Mouse (Mus musculus): ENCODE data around the gene Olfr71.
A peak's percentile ranks its signal among the peaks of the same experiment; 100 is the strongest.

The Olfr71 gene

DNA sequence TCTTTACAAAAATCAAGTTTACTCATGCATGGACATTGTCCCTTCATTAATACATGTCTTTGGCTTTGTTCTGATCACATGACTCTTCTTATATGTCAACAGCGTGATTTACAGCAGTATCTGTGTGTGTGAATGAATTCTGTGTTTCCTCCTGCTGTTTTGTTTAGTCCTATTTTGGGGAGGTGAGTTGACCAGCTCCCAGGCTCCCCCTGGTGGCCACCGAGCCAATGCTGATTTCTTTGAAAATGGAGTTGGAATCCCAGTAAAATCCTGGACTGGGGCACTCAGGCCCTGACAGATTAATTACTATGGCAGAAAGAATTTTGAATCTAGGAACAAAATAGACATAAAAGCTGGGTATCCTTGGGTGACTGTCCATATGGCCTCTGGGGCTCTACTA, 1.8 kb upstream of the Olfr71 start:
- DNase-seq, result peak; percentile 90

DNA sequence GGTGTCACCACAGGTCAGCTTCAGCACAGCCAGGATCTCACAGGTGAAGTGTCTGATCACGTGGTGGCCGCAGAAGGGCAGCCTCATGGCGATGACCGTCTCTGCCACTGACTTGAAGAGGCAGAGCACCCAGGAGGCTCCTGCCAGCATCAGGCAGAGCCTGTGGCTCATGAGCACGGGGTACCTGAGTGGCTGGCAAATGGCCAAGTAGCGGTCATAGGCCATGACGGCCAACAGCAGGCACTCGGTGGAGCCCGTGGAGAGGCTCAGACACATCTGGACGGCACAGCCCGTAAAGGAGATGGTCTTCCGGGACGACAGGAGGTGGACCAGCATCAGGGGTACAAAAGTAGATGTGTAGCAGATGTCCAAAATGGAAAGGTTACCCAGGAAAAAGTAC, 4.1 kb downstream of the Olfr71 start:
- no peak for DNase-seq

DNA sequence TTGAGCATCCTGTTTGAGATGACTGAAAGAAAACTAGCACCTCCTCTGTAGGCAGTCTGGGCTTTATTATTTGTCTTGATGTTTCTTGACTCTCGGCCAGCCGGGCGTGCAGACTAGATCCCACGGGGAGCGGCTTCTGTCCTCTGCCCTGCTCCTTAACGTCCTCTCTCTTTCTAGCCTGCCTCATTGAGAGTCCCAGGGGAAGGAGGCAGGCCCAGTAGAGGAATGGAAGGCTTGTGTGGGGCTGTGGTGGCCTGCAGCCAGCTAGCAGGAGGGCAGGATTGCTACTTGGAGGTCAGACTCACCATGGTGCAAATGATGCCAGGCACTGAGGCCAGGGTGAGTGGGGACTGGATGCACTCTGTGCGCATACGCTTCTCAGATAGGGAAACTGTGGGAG, 6.2 kb downstream of the Olfr71 start:
- DNase-seq, result no peak

DNA sequence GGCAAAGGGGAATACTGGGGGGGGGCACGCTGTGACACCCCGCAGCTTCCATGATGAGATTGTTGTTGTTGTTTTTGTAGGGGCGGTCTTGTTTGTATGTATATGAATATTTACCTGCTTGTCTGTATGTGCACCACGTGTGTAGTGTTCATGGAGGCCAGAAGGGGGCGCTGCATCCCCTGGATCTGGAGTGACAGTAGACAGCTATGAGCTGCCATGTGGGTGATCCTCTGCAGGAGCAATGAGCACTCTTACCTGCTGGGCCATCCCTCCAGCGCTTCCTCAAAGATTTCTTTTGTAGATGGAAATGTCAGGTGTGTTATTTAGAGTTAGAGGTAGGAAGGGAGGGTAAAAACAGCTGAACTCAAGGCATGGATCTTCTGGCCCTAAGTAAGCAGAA, 6.6 kb downstream of the Olfr71 start:
- peak; percentile 24 for DNase-seq

DNA sequence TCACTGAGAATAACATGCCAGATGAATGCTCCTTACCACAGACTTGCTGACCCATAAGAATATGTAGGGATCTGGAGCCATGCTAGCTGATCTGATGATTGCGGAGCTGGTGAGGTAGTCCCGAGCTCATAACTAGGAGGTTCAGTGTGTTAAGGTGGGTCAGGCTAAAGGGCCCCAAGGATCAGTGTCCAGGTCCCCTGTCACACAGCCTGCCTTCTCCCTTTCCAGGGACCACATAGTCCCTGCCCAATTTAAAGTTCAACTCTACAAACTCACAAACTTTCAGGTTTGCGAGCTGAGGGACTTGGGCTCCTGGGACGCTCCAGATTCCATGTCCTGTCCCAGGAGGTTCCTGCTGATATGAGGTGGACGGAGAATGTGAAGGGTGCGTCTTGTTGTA, 9.3 kb downstream of the Olfr71 start, which contains the start of gene Olfr70:
Olfr70 (minus strand) TSS at position 101 of the 400 bp plus-strand sequence.
- DNase-seq, result no peak

DNA sequence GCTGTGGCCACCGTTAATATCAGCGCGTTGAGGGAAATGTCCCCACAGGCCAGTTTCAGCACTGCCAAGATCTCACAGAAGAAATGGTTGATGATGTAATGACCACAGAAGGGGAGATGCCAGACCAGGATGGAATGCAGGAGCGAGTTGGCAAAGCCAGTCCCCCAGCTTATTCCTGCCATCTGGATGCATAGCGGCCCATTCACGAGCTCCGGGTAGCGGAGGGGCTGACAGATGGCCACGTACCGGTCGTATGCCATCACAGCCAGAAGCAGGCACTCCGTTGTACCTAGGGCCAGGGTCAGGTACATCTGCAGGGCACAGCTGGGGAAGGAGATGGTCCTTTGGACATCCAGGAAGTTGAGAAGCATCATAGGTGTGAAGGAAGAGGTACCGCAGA, 13.5 kb downstream of the Olfr71 start:
- no peak for DNase-seq

DNA sequence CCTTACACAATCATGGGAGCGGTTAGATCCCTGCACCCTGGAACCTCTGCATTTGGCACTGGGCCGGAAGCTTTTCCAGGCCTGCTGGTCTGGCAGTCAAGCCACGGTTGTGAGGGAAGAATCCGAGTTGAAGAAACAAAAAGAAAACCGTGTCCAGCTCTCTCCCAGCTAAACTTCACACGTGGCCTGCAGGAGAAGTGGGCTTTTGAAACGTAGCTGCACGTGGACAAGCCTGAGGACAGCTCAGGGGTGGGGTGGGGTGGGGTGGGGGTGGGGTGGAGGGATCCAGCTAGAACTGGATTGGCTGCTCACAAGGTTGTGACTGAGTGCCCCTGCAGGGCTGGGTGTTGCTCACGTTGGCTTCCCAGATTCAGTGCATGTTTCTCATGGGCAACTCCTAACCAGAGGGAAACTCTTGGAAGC, 14.8 kb downstream of the Olfr71 start:
- no peak for DNase-seq

DNA sequence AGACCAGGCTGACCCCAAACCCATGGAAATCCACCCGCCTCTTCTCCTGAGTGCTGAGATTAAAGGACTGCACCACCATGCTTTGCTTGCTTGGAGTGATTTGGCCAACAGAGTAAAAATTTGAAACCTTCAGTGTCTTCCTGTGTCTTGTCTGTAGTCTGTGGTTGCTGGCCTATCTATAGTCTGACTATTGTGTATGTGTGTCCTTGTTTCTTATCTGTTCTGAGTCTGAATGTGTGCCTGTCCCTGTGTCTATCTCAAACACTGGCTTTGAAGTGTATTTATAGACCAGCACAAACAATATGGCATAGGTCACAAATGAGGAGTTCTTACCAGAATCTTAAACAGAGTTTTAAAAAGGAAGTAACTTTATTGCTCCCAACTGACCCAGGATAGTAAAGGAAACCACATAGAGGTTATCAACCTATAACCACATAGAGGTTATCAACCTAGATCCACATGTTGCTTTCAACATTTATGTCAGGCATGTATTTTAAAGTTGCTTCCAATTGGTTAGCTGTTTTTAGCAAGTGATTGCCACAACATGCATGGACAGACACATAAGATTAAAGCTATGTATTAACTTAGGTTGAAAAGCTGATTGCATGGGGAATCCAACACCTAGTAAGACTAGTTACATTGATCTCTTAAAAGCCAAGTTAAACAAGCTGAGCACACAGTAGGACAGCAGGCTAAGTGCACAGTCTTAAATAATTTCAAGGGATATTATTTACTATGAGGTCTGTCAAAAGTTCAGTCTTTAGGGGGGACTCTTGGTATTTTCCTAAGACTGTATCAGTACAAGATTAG, 15.4 kb downstream of the Olfr71 start:
- no peak for DNase-seq

DNA sequence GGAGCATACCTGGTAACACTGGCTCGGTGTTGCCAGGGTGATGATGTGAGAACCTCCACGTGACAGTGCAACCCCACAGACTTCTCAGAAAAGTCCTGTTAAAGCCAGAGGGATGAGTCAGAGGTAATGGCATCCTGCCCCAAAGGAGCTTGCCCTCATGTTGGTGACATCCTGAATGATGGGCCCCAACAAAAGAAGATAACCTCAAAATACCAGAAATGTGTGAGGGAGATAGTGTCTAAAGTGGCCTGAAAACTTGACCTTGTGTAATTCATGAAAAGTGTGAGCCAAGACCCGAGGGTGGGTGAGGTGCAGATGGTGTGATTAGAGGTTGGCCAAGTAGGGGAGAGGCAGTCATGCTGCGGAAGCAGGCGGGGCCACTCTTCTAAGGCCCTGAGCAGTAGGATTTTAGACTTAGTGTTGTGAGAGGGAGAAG, 16.2 kb downstream of the Olfr71 start:
- no peak for DNase-seq

DNA sequence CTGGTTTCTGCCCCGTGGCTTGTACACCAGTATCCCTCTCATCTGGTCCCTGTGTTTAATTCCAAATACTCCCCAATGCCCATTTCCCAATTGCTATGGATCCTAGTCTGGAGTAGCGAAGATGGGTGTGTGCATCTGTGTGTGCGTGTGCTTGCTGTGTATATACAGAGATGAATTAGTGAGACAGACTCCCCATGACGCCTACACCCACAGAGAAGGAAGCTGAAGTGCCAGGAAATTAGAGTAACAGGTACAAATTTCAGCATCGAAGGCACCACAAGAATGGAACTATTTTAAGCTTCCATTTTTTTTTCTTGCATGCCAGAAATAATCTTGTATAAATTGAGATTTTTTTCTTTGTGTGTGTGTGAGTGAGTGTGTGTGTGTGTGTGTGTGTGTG, 19.0 kb downstream of the Olfr71 start:
- no peak for DNase-seq

DNA sequence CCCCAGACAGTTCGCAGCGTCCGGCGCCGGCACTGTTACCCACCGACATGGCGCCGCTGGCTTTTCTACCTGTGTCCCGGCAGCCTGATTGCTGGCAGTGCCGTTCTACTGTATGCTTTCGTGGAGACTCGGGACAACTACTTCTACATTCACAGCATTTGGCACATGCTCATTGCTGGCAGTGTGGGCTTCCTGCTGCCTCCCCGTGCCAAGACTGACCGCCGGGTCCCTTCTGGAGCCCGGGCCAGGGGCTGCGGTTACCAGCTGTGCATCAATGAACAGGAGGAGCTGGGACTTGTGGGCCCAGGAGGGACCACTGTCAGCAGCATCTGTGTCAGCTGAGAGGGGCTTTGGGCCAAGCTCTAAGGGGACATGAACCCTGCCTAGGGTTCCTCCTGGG, 20.0 kb downstream of the Olfr71 start:
- DNase-seq, result no peak

DNA sequence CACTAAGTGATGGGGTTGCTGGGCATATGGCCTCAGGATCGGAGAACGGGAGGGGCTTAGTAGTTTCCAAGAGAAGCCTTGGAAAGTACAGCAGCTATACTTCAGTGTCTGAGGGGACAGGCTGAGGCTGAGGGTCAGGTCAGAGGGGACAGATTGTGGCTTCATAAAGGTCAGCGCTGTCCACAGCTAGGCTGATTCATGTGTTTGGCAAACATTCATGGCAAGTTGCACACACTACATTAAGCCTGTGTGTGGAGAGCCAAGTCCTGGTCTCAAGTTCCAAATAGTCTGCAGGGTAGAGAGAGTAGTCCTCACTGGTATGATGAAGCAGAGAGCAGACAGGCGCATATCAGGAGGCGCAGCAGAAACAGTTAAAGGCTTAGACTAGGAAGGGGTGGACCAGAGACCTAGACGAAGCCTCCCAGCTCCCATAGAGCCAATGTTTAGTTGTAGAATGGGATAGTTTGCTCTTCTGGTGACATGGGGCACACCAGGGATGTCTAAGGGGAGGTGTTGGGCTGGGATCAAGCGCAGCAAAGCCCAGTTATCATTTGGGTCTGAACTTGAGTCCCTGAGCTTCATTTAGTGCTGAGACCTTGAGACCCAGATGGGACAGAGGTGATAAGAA, 30.5 kb downstream of the Olfr71 start:
- DNase-seq, result no peak

DNA sequence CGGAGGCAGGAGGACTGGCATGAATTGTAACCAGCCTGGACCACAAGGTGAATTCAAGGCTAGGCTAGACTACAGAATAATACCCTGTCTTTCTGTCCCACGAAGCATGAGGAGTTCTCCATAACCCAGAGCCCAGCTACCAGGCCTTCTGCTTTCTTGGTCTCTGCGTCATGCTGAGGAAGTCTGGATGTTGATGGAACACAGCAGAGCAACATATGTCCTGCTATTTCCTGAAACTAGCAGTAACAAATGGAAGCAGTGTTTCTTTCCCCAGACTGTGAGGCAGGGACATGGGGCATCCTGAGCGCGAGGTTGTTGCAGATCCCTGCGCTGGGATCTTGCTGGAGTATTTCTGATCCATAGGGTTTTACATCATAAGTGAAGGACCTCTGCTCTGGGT, 31.5 kb downstream of the Olfr71 start:
- no peak for DNase-seq

DNA sequence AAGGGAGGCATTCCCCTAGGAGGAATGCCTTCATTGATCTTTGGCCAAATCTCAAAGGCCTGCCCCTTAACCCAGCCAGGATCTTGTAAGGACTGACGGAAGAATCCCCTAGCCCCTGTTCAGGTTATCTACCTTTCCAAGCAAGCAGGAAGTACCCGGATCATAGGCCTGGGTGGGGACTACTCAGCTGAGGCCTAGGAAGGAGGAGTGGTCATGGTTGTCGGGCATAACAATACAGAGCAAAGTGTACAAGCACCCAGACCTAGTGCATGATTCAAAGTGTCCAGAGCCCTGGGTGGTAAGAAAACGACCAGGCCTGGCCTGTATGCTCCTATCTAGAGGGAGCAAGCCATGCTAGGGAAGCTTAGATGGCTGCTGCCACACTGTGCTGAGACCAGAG, 34.4 kb downstream of the Olfr71 start:
- DNase-seq, result no peak

DNA sequence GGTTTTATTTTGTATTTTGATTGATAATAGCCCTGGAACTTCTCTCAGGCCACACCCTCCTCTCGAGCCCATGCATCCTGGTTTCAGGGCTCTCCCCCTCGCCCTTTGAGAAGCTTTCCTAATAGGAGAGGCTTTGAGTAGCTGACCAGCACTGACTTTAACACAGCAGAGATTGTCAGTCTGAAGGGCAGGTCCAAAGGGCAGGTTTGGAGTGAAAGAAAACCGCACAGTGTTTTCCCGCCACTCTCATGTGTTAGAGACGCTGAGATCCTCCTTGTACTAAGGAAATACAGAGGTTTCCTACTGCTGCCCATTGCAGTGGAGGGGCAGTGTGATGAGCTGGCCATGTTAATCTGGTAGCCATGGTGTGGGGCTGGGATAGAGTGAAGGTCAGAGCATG, 35.1 kb downstream of the Olfr71 start:
- no peak for DNase-seq

DNA sequence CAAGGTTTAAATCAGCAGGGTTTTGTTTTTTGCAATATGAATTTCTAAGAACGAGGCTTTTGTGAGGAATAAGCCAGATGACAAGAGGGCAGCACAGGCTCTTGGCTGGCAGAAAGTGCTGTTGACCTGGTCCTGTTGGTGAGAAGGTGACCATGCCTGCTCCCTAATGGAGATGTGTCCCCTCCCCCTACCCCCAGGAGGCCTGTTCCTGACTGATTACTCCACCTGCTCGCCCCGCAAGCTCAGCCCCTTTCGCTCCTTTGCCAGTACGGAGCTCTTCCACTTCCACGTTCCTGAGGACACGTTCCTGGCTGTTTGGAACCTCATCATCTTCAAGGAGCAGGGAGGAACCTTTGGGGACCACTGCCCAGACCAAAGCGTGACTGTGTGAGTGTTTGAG, 36.4 kb downstream of the Olfr71 start:
- DNase-seq, result no peak

DNA sequence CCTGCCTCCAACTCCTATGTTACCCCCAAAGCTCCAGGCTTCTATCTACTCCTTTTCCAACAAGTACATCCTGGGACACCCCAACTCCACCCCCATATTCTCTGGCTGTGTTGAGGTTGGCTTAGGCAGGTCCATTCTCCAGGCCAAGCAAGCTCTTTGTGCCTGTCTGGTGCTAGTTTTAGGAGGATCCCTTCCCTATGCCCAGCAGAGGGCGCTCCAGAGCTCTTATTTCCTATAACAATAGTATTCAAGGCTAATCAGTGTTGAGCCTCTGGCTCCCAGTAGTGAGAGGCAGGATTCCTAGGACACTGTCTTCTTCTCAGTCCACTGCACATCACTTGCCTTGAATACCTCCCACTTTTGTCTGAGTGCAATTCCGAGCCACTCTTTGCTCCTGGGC, 38.0 kb downstream of the Olfr71 start:
- DNase-seq, result peak; percentile 93

DNA sequence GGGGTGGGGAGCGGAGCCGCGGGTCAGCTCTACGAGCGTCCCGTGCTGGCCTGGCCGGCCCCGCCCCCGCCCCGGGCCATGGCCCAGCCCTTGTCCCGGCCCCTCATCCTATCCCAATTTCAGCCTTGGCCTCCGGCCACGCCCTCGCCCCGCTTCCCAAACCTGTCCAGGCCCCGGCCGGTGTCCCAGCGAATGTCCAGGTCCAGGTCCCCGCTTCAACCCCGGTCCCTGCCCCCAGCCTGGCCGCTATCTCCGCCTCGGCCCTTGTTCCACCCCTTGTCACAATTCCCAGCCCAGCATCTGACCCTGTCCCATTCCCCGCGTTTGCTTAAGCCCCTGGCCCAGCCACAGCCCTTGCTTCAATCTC, 40.6 kb downstream of the Olfr71 start:
- DNase-seq, result no peak

DNA sequence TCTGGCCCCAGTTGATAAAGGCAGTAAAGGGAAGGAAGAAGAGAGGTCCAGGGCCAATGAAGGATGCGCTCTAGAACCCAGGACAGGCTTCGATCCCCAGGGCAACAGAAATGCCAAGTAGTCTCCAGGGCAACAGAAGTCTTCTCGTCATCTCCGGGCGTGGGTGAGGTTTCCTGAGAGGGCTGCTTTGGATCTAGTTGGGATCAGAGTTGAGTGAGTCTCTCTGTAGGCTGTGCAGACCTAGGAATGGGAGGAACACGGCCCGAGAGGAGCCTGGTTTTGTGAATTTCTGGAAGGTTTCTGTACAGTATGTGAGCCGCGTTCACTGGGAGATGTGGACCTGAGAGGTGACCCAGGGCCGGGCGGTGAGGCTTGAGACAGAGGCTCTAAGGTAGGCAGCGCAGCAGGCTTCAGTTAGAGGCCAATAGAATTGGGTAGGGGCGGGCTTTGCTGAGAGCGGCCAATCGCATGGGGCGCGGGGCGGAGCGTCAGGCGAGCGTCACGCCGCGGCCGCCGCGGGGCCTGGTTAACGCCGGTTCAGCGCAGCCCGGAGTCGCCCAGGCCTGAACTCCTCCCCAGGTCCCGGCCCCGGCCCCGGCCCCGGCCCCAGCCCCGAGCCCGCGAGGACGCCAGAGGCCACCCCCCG, 41.1 kb downstream of the Olfr71 start, which contains the start of the genes Tmem8b and Fam221b:
Tmem8b (plus strand) TSS at position 190 of the 646 bp plus-strand sequence.
Fam221b (minus strand) TSS at position 364 of the 646 bp plus-strand sequence.
- peak; percentile 95 for DNase-seq

DNA sequence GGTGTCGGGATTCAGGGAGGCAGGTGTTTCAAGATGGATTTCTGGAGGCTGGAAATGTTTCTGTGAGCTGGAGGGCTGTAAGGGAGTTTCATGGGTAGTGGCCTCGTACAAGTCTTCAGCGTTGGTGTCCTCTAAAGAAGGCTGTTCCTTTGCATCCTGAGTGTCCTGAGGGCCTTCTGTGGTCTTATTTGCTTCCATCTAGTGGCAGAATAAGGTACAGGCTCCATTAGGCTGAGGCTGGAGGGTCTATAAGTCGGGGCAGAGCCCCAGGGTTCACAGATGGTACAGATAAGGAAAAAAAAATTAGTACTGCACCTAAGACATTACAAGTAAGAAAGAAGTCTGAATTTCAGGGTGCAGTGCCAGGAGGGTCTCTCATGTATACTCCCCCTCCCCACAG, 43.6 kb downstream of the Olfr71 start:
- DNase-seq, result no peak

DNA sequence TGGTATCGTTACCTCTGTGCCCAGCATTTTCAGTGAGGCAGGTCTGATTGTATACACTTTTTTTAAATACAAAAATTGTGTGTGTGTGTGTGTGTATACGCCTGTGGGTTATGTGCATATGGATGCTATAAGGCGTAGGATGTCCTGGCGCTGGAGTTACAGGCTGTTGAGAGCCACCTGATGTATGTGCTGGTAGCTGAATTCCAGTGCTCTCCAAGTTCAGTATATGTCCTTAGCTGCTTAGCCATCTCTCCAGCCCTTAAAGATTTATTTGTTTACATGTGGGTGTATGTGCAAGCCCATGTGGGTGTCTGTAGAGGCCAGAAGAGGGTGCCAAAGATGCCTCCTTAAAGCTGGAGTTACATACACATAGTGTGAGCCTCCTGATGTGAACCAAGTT, 52.9 kb downstream of the Olfr71 start:
- no peak for DNase-seq

DNA sequence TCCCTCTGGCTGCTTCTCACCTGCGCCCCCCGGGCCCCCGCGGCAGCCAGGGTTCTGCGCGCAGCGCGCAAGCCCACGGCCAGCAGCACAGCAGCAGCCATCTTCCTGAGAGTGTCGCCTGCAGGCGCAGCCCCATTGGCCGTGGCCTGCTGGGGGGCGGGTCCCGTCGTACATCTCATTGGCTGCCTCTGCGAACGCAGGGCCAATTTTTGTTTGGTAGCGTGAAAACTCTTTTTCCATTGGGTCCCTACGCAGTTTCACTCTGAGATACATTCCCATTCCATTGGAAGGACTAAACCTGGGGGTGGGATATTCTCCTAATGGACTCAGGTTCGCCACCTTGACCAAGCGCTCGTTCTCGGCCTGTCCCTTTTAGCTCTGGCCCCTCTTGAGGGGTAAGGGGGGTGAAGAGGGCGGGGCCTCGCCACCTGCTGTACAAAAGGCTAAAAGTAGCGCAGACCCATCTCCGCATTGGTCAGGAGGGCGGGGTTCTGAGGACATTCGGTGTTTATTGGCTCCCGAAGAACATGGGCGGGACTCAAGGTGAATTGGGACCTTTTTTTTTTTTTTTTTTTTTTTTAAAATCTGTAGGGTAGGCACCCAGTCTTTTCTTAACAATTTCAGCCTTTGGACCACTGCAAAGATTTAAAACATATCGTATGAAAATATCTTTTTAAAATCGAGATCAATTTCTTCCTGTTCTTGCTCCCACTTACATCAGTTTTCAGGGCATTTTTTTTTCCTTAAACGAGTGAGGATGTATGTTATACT, 53.5 kb downstream of the Olfr71 start, which contains the start of gene Hint2:
Hint2 (minus strand) TSS at position 128 of the 771 bp plus-strand sequence.
- DNase-seq, result peak; percentile 94
